Mouse (Mus musculus): ENCODE measurements at regions not wholly inside any gene's neighbourhood (a gene's known extent, or its start where the extent isn't known, plus 50 kb on each side); places are given as distances from the start of the nearest gene placed in this dataset.

GRCm38 (mm10) chr4:99516883-99517282, 139.2 kb upstream of the Foxd3 start:
- ATAC-seq (ENCODE audit: extremely low read depth, insufficient number of reproducible peaks, low FRiP score, poor library complexity, severe bottlenecking), result no peak
- Histone ChIP-seq H3K9me3 (replicated peaks) (peaks cover 41% of the 10 kb centered on the region), H3K36me3 (replicated peaks) (no peaks in the 10 kb centered on the region), H3K4me3 (ENCODE audit: low read depth, low read length) (no peak overlapping the region), H3K27me3 (ENCODE audit: insufficient read depth, low read length) (no peaks in the 10 kb centered on the region), H3K4me1 (ENCODE audit: insufficient read depth, low read depth, low read length) (no peaks in the 10 kb centered on the region)
- no peak for DNase-seq (ENCODE audit: low spot score)
- TF ChIP-seq CTCF (IDR thresholded peaks at IDR 0.05; ENCODE audit: low read depth, low read length), result no peak
- TF ChIP-seq GATA2 (IDR thresholded peaks at IDR 0.05; ENCODE audit: borderline replicate concordance, low read depth, low read length), result no peak
- no peak for TF ChIP-seq GATA1 (IDR thresholded peaks at IDR 0.05; ENCODE audit: borderline replicate concordance, low read length)
- TF ChIP-seq TAL1 (conservative IDR thresholded peaks at IDR 0.05; ENCODE audit: low read depth, low read length), result no peak
- no peak for TF ChIP-seq POLR2AphosphoS5 (IDR thresholded peaks at IDR 0.05; ENCODE audit: insufficient replicate concordance, low read depth, low read length)

DNA sequence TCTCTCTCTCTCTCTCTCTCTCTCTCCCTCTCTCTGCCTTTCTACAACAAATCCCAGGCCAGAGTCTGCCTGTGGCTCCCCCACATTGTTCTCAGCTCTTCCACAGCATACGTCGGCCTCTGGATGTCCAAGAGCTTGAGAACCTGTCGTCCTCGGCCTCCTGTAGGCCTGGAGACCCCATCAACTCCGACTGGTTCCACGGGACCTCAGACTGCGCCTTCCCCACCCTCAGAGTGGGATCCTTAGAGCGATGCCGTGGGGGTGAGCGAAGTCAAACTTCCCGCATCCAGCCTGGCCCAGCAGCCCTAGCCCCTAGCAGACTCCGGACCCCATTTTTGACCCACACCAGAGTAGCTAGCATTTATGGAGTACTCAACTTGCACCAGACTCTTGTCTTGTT, 128.7 kb upstream of the Foxd3 start:
- no peak overlapping the region; the same call in 1 of the 2 replicates for H3K4me3 ChIP-seq (ENCODE audit: low read depth, low read length)
- peaks cover 33% of the 10 kb centered on the region for H3K9me3 ChIP-seq (replicated peaks)
- TF ChIP-seq POLR2AphosphoS5 (IDR thresholded peaks at IDR 0.05; ENCODE audit: insufficient replicate concordance, low read depth, low read length) (no peak), CTCF (IDR thresholded peaks at IDR 0.05; ENCODE audit: low read depth, low read length) (no peak), GATA2 (IDR thresholded peaks at IDR 0.05; ENCODE audit: borderline replicate concordance, low read depth, low read length) (no peak), TAL1 (conservative IDR thresholded peaks at IDR 0.05; ENCODE audit: low read depth, low read length) (no peak), GATA1 (IDR thresholded peaks at IDR 0.05; ENCODE audit: borderline replicate concordance, low read length) (no peak)
- DNase-seq (ENCODE audit: low spot score), result no peak
- no peak for ATAC-seq (ENCODE audit: extremely low read depth, insufficient number of reproducible peaks, low FRiP score, poor library complexity, severe bottlenecking)
- no peaks in the 10 kb centered on the region for H3K36me3 ChIP-seq (replicated peaks)
- H3K4me1 ChIP-seq (ENCODE audit: insufficient read depth, low read depth, low read length), result no peaks in the 10 kb centered on the region
- H3K27me3 ChIP-seq (ENCODE audit: insufficient read depth, low read length), result no peaks in the 10 kb centered on the region

GRCm38 (mm10) chr4:99544014-99544413, 112.1 kb upstream of the Foxd3 start:
- H3K4me1 ChIP-seq (ENCODE audit: insufficient read depth, low read depth, low read length), result no peaks in the 10 kb centered on the region
- H3K36me3 ChIP-seq (replicated peaks), result no peaks in the 10 kb centered on the region
- H3K27me3 ChIP-seq (ENCODE audit: insufficient read depth, low read length), result no peaks in the 10 kb centered on the region
- ATAC-seq (ENCODE audit: extremely low read depth, insufficient number of reproducible peaks, low FRiP score, poor library complexity, severe bottlenecking) (no peak), DNase-seq (ENCODE audit: low spot score) (no peak)
- H3K9me3 ChIP-seq (replicated peaks), result peaks cover 21% of the 10 kb centered on the region
- no peak overlapping the region for H3K4me3 ChIP-seq (ENCODE audit: low read depth, low read length)
- no peak for TF ChIP-seq GATA1 (IDR thresholded peaks at IDR 0.05; ENCODE audit: borderline replicate concordance, low read length)
- no peak for TF ChIP-seq CTCF (IDR thresholded peaks at IDR 0.05; ENCODE audit: low read depth, low read length)
- no peak for TF ChIP-seq GATA2 (IDR thresholded peaks at IDR 0.05; ENCODE audit: borderline replicate concordance, low read depth, low read length)
- TF ChIP-seq POLR2AphosphoS5 (IDR thresholded peaks at IDR 0.05; ENCODE audit: insufficient replicate concordance, low read depth, low read length), result no peak
- TF ChIP-seq TAL1 (conservative IDR thresholded peaks at IDR 0.05; ENCODE audit: low read depth, low read length), result no peak

DNA sequence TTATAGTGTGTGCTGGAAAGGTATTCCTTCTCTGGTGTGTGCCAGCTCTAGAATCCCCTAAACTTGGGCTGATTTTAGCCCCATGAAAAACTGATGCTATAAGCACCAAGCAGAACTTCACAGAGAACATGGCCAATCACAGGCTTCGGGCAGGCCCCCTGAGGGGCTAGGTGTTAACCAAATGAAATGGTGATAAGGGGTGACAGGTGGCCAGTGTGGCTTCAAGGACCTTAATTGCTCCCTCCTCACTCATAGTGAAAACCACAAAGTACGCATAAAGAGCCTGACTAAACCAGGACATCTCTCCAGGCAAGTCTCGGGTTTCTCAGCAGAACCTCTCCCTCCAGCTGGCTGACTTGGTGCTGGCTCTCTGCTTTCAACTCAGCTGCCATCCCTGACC, 110.4 kb upstream of the Foxd3 start:
- peaks cover 23% of the 10 kb centered on the region for H3K9me3 ChIP-seq (replicated peaks)
- no peak overlapping the region for H3K4me3 ChIP-seq (ENCODE audit: low read depth, low read length)
- H3K36me3 ChIP-seq (replicated peaks), result no peaks in the 10 kb centered on the region
- DNase-seq (ENCODE audit: low spot score) (no peak), ATAC-seq (ENCODE audit: extremely low read depth, insufficient number of reproducible peaks, low FRiP score, poor library complexity, severe bottlenecking) (no peak)
- no peaks in the 10 kb centered on the region for H3K4me1 ChIP-seq (ENCODE audit: insufficient read depth, low read depth, low read length)
- TF ChIP-seq CTCF (IDR thresholded peaks at IDR 0.05; ENCODE audit: low read depth, low read length), result no peak
- TF ChIP-seq POLR2AphosphoS5 (IDR thresholded peaks at IDR 0.05; ENCODE audit: insufficient replicate concordance, low read depth, low read length), result no peak
- no peak for TF ChIP-seq GATA1 (IDR thresholded peaks at IDR 0.05; ENCODE audit: borderline replicate concordance, low read length)
- TF ChIP-seq TAL1 (conservative IDR thresholded peaks at IDR 0.05; ENCODE audit: low read depth, low read length), result no peak
- TF ChIP-seq GATA2 (IDR thresholded peaks at IDR 0.05; ENCODE audit: borderline replicate concordance, low read depth, low read length), result no peak
- no peaks in the 10 kb centered on the region for H3K27me3 ChIP-seq (ENCODE audit: insufficient read depth, low read length)

DNA sequence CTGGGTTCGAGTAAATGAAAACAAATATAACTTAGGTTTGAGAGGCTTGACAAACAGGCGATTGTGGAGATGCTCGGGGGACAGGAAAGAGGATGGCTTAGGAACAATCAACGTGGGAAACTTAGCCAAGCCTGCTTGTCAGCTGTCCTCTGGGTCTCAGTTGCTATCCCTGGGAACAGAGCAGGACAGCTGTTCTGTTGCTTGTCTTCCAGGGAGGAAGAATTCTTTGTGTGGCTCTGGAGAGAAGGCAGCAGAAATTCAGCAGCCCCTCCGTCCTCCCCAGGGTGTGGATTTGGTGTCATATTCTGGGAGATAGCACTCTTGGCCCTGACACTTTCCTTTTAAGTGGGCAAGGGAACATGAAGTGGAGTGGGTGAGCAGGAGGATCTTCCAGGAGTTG, 98.1 kb upstream of the Foxd3 start:
- Histone ChIP-seq H3K4me3 (ENCODE audit: low read depth, low read length) (no peak overlapping the region), H3K9me3 (replicated peaks) (peaks cover 20% of the 10 kb centered on the region), H3K27me3 (ENCODE audit: insufficient read depth, low read length) (no peaks in the 10 kb centered on the region), H3K36me3 (replicated peaks) (no peaks in the 10 kb centered on the region), H3K4me1 (ENCODE audit: insufficient read depth, low read depth, low read length) (no peaks in the 10 kb centered on the region)
- ATAC-seq (ENCODE audit: extremely low read depth, insufficient number of reproducible peaks, low FRiP score, poor library complexity, severe bottlenecking) (no peak), DNase-seq (ENCODE audit: low spot score) (no peak)
- TF ChIP-seq GATA1 (IDR thresholded peaks at IDR 0.05; ENCODE audit: borderline replicate concordance, low read length) (no peak), CTCF (IDR thresholded peaks at IDR 0.05; ENCODE audit: low read depth, low read length) (no peak), GATA2 (IDR thresholded peaks at IDR 0.05; ENCODE audit: borderline replicate concordance, low read depth, low read length) (no peak), POLR2AphosphoS5 (IDR thresholded peaks at IDR 0.05; ENCODE audit: insufficient replicate concordance, low read depth, low read length) (no peak), TAL1 (conservative IDR thresholded peaks at IDR 0.05; ENCODE audit: low read depth, low read length) (no peak)

GRCm38 (mm10) chr4:99560604-99561003, 95.5 kb upstream of the Foxd3 start:
- DNase-seq (ENCODE audit: low spot score), result no peak
- no peak for TF ChIP-seq GATA1 (IDR thresholded peaks at IDR 0.05; ENCODE audit: borderline replicate concordance, low read length)
- no peak for TF ChIP-seq GATA2 (IDR thresholded peaks at IDR 0.05; ENCODE audit: borderline replicate concordance, low read depth, low read length)
- no peak for TF ChIP-seq POLR2AphosphoS5 (IDR thresholded peaks at IDR 0.05; ENCODE audit: insufficient replicate concordance, low read depth, low read length)
- no peak for TF ChIP-seq TAL1 (conservative IDR thresholded peaks at IDR 0.05; ENCODE audit: low read depth, low read length)
- TF ChIP-seq CTCF (IDR thresholded peaks at IDR 0.05; ENCODE audit: low read depth, low read length), result no peak
- ATAC-seq (ENCODE audit: extremely low read depth, insufficient number of reproducible peaks, low FRiP score, poor library complexity, severe bottlenecking), result no peak
- H3K36me3 ChIP-seq (replicated peaks), result no peaks in the 10 kb centered on the region
- H3K27me3 ChIP-seq (ENCODE audit: insufficient read depth, low read length), result no peaks in the 10 kb centered on the region
- no peaks in the 10 kb centered on the region for H3K4me1 ChIP-seq (ENCODE audit: insufficient read depth, low read depth, low read length)
- H3K9me3 ChIP-seq (replicated peaks), result peaks cover 28% of the 10 kb centered on the region
- H3K4me3 ChIP-seq (ENCODE audit: low read depth, low read length), result no peak overlapping the region
